8 mouse cellular contexts compared by ENCODE assay signal in the genomic region with DNA sequence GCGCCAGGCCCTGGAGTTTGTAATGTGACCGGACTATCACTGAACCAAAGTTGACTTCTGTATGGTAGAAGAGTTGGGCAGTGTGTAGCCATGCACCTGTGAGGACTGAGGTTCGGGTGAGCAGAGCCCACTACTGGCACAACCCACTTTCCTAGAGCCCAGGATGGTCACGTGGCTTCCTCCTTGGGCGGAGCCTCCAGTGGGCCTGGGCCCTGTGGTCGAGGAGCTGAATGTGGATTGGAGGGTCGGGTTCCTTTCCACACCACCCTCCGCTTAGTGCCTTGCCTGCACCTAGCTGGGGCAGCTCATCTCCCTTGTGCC. TPM values are rescaled to one million over a fixed set of nuclear protein-coding genes. Genes with fewer than 3 reads are reported as not detected.
DNase-seq lines count a peak whose midpoint lies in the region; ATAC-seq lines count a peak whose summit lies in the region.

No protein-coding gene starts in this region.

- H3K9ac ChIP-seq in heart, embryonic 15.5 days: peak overlapping the region; percentile 80
- peak overlapping the region; percentile 83 for H3K9ac ChIP-seq in liver, embryonic 12.5 days

- DNase-seq in CD4-positive, CD25-positive, alpha-beta regulatory T cell, adult 2 months (ENCODE audit: low read depth, low spot score): peak; percentile 90
- DNase-seq in forebrain, embryonic 10.5 days (ENCODE audit: extremely low spot score, low spot score): peak; percentile 85
- peak; percentile 91 for DNase-seq in kidney, postnatal 14 days
- DNase-seq in naive thymus-derived CD4-positive, alpha-beta T cell, adult 2 months (ENCODE audit: low read depth): peak; percentile 91
- DNase-seq in splenic B cell, adult 2 months (ENCODE audit: low read depth, low spot score): peak; percentile 78

- H3K27ac ChIP-seq in brown adipose tissue, adult 24 weeks (replicated peaks; ENCODE audit: low read depth, low read length): peak overlapping the region; percentile 71
- H3K27ac ChIP-seq in forebrain, embryonic 10.5 days: peak overlapping the region; percentile 96
- H3K27ac ChIP-seq in heart, embryonic 15.5 days: peak overlapping the region; percentile 98
- H3K27ac ChIP-seq in liver, embryonic 12.5 days: peak overlapping the region; percentile 93

- peak; percentile 75 for ATAC-seq in heart, embryonic 15.5 days (replicated peaks; ENCODE audit: insufficient number of reproducible peaks, insufficient read depth, low FRiP score, low read depth)
- peak; percentile 74 for ATAC-seq in liver, embryonic 12.5 days

- under 1% methylated on average over 8 of the region's 8 CpGs for WGBS in forebrain, embryonic 10.5 days
- WGBS in heart, embryonic 15.5 days: 0% methylated on average over 8 of the region's 8 CpGs
- 3% methylated on average over 8 of the region's 8 CpGs for whole genome bisulfite sequencing in liver, embryonic 12.5 days (ENCODE audit: insufficient replicate concordance)

- peaks cover 9% of the 10 kb centered on the region; the same call in 1 of the 2 replicates for H3K4me1 ChIP-seq in brown adipose tissue, adult 24 weeks (ENCODE audit: control insufficient read depth, insufficient read depth, insufficient read length, low read length)
- peaks cover 64% of the 10 kb centered on the region for H3K4me1 ChIP-seq in forebrain, embryonic 10.5 days
- H3K4me1 ChIP-seq in heart, embryonic 15.5 days (replicated peaks): peaks cover 40% of the 10 kb centered on the region
- peaks cover 74% of the 10 kb centered on the region for H3K4me1 ChIP-seq in liver, embryonic 12.5 days

- no peaks in the 10 kb centered on the region for H3K27me3 ChIP-seq in forebrain, embryonic 10.5 days (ENCODE audit: poor library complexity, severe bottlenecking)
- H3K27me3 ChIP-seq in heart, embryonic 15.5 days: no peaks in the 10 kb centered on the region
- H3K27me3 ChIP-seq in liver, embryonic 12.5 days (replicated peaks): no peaks in the 10 kb centered on the region
- H3K27me3 ChIP-seq in splenic B cell, adult 2 months (ENCODE audit: control insufficient read depth, insufficient read depth, low read length, poor library complexity, severe bottlenecking): no peaks in the 10 kb centered on the region

- peak overlapping the region; percentile 97 for H3K4me2 ChIP-seq in heart, embryonic 15.5 days
- peak overlapping the region; percentile 96 for H3K4me2 ChIP-seq in liver, embryonic 12.5 days

- H3K4me3 ChIP-seq in brown adipose tissue, adult 24 weeks (ENCODE audit: insufficient read depth, low read depth, low read length): peak overlapping the region; percentile 73
- H3K4me3 ChIP-seq in forebrain, embryonic 10.5 days: peak overlapping the region; percentile 71
- peak overlapping the region; percentile 68 for H3K4me3 ChIP-seq in heart, embryonic 15.5 days
- H3K4me3 ChIP-seq in liver, embryonic 12.5 days: peak overlapping the region; percentile 71

- H3K9me3 ChIP-seq in forebrain, embryonic 10.5 days: no peaks in the 10 kb centered on the region
- no peaks in the 10 kb centered on the region for H3K9me3 ChIP-seq in heart, embryonic 15.5 days (replicated peaks)
- H3K9me3 ChIP-seq in liver, embryonic 12.5 days (replicated peaks): no peaks in the 10 kb centered on the region

- peaks cover 74% of the 10 kb centered on the region for H3K36me3 ChIP-seq in forebrain, embryonic 10.5 days (replicated peaks)
- H3K36me3 ChIP-seq in heart, embryonic 15.5 days: peaks cover 30% of the 10 kb centered on the region
- H3K36me3 ChIP-seq in liver, embryonic 12.5 days: peaks cover 72% of the 10 kb centered on the region
- H3K36me3 ChIP-seq in splenic B cell, adult 2 months (ENCODE audit: control insufficient read depth, insufficient read depth, low read length, poor library complexity, severe bottlenecking): peaks cover 3% of the 10 kb centered on the region; the same call in 1 of the 2 replicates

RNA-seq across cellular contexts. Expression of gene Fbxl22, which starts 2.1 kb away (rescaled TPM):
- polyA plus RNA-seq in brown adipose tissue, adult 24 weeks (2012; ENCODE audit: insufficient read depth, insufficient read length, missing spikeins): not detected in 2 replicates
- polyA plus RNA-seq in forebrain, embryonic 10.5 days (2016; fragmentation: Nextera tagmentation; extraction: Ambion mirVana): 1.6 TPM in 2 replicates
- polyA plus RNA-seq in heart, embryonic 15.5 days (2015; fragmentation: Nextera tagmentation; extraction: Ambion mirVana): 70.3 and 84.7 TPM in 2 replicates
- 0.64 and 0.77 TPM in 2 replicates for polyA plus RNA-seq in liver, embryonic 12.5 days (2016; fragmentation: Nextera tagmentation; extraction: Ambion mirVana)

Comparison
In these comparisons a context has a peak if more than half of its experiments do, and no peak if none do; other contexts are left out.
1. Peak in every context shown above with its lines: DNase-seq, ATAC-seq, H3K4me3 ChIP-seq and H3K27ac ChIP-seq.
2. RNA of gene Fbxl22, which starts 2.1 kb away (polyA plus RNA-seq): 70.3 to 84.7 TPM in heart, embryonic 15.5 days; 1.6 TPM in forebrain, embryonic 10.5 days, 0.64 to 0.77 TPM in liver, embryonic 12.5 days and not detected in brown adipose tissue, adult 24 weeks; every median in the first group is over 10 times any median in the second.